Mouse (Mus musculus) v-Abl transformed pro-B cells (cell line): ENCODE measurements around the gene Dlk1.

Experiments
- in situ Hi-C, 2 experiments: fragments of 400-800 bp; cut with MboI; formaldehyde crosslinking; loops; one replicate each; pipeline ENCODE4 v1.15.1; 2025; ENCODE audit not compliant: unreplicated experiment in 2 of 2

Dlk1 gene

GRCm38 (mm10) chr12:109452592-109452991 is at the start of gene Dlk1:
Gene Dlk1, plus strand, starts transcription at chr12:109452823.
- in situ Hi-C loops = no loop called here

GRCm38 (mm10) chr12:109402943-109403342 is 49.7 kb upstream of the Dlk1 start:
- in situ Hi-C loops = no loop called here

GRCm38 (mm10) chr12:109403752-109404151 is 48.9 kb upstream of the Dlk1 start:
- in situ Hi-C loops = no loop called here

GRCm38 (mm10) chr12:109406018-109406417 is 46.6 kb upstream of the Dlk1 start:
- in situ Hi-C loops = no loop called here

GRCm38 (mm10) chr12:109410723-109411122 is 41.9 kb upstream of the Dlk1 start:
- in situ Hi-C loops = no loop called here

GRCm38 (mm10) chr12:109411172-109412070 is 41.2 kb upstream of the Dlk1 start:
- in situ Hi-C loops = no loop called here

- in situ Hi-C loops = no loop called here
Measured at GRCm38 (mm10) chr12:109412071-109412440, 40.6 kb upstream of the Dlk1 start.

GRCm38 (mm10) chr12:109412675-109413074 is 39.9 kb upstream of the Dlk1 start:
- in situ Hi-C loops = no loop called here

GRCm38 (mm10) chr12:109413321-109413720 is 39.3 kb upstream of the Dlk1 start:
- in situ Hi-C loops = no loop called here

GRCm38 (mm10) chr12:109416681-109417080 is 35.9 kb upstream of the Dlk1 start:
- in situ Hi-C loops = no loop called here

GRCm38 (mm10) chr12:109417476-109418201 is 35.0 kb upstream of the Dlk1 start:
- in situ Hi-C loops = no loop called here

GRCm38 (mm10) chr12:109420006-109420405 is 32.6 kb upstream of the Dlk1 start:
- in situ Hi-C loops = no loop called here

GRCm38 (mm10) chr12:109423163-109423562 is 29.5 kb upstream of the Dlk1 start:
- in situ Hi-C loops = no loop called here

- in situ Hi-C loops = no loop called here
Measured at GRCm38 (mm10) chr12:109423716-109424429, 28.8 kb upstream of the Dlk1 start.

- in situ Hi-C loops = loop anchor here (25.0 kb wide), 2 partner anchors 813 to 1313 kb away; no protein-coding TSS in a partner anchor
Measured at GRCm38 (mm10) chr12:109424753-109425332, 27.8 kb upstream of the Dlk1 start.

GRCm38 (mm10) chr12:109425982-109426381 is 26.6 kb upstream of the Dlk1 start:
- in situ Hi-C loops = loop anchor here (25.0 kb wide), 2 partner anchors 814 to 1314 kb away; no protein-coding TSS in a partner anchor

GRCm38 (mm10) chr12:109432475-109433130 is 20.0 kb upstream of the Dlk1 start:
- in situ Hi-C loops = loop anchor here (5.0 to 25.0 kb wide), 5 partner anchors 102 to 1320 kb away; no protein-coding TSS in a partner anchor

- in situ Hi-C loops = loop anchor here (5.0 to 25.0 kb wide), 7 partner anchors 98 to 1324 kb away; no protein-coding TSS in a partner anchor
Measured at GRCm38 (mm10) chr12:109436367-109436807, 16.2 kb upstream of the Dlk1 start.

GRCm38 (mm10) chr12:109436852-109437251 is 15.8 kb upstream of the Dlk1 start:
- in situ Hi-C loops = loop anchor here (5.0 to 25.0 kb wide), 7 partner anchors 98 to 1325 kb away; no protein-coding TSS in a partner anchor
